Mouse (Mus musculus) heart, embryonic 14.5 days (tissue): ENCODE measurements at regions not wholly inside any gene's neighbourhood (a gene's known extent, or its start where the extent isn't known, plus 50 kb on each side); places are given as distances from the start of the nearest gene placed in this dataset.

Source experiments
- ATAC-seq: fragments of 200-750 bp; cut with Nextera tagmentation; 2 replicates; pipeline ENCODE4 v1.8.0; 2017; ENCODE audit warnings: low read depth, moderate TSS enrichment; ENCODE audit not compliant: insufficient number of reproducible peaks, insufficient read depth, low FRiP score
- H3K27ac ChIP-seq, 2 experiments: fragments of 200-500 bp in 1 of 2; fragments of 300-500 bp in 1 of 2; sonication (generic) in 1 of 2; replicated peaks in 1 of 2; 2 replicates each; pipeline ENCODE4 v1.5.1; 2012 to 2014; ENCODE audit warnings: low read depth in 2 of 2, low read length in 2 of 2, control low read depth in 1 of 2, mild to moderate bottlenecking in 1 of 2, mixed read lengths in 1 of 2; ENCODE audit not compliant: control insufficient read depth in 1 of 2, insufficient read depth in 1 of 2
- H3K27me3 ChIP-seq: fragments of 300-500 bp; sonication (generic); 2 replicates; pipeline ENCODE4 v1.6.1; 2014; ENCODE audit warnings: mild to moderate bottlenecking, low read length, control low read depth; ENCODE audit not compliant: control insufficient read depth, insufficient read depth
- H3K36me3 ChIP-seq: fragments of 300-500 bp; sonication (generic); 2 replicates; pipeline ENCODE4 v1.6.1; 2014; ENCODE audit warnings: mild to moderate bottlenecking, control low read depth, low read length, mixed read lengths; ENCODE audit not compliant: control insufficient read depth, insufficient read depth
- H3K4me1 ChIP-seq, 2 experiments: fragments of 200-500 bp in 1 of 2; fragments of 300-500 bp in 1 of 2; sonication (generic) in 1 of 2; 2 replicates each; pipeline ENCODE4 v1.6.1; 2012 to 2014; ENCODE audit warnings: low read length in 2 of 2, control low read depth in 1 of 2, mixed read lengths in 1 of 2; ENCODE audit not compliant: control insufficient read depth in 2 of 2, insufficient read depth in 2 of 2
- H3K4me2 ChIP-seq: fragments of 300-500 bp; sonication (generic); 2 replicates; pipeline ENCODE4 v1.6.1; 2014; ENCODE audit warnings: mild to moderate bottlenecking, low read length
- H3K4me3 ChIP-seq, 2 experiments: fragments of 200-500 bp in 1 of 2; fragments of 300-500 bp in 1 of 2; sonication (generic) in 1 of 2; 2 replicates each; pipeline ENCODE4 v1.5.1; 2012 to 2014; ENCODE audit warnings: low read length in 2 of 2, mild to moderate bottlenecking in 2 of 2, control low read depth in 1 of 2, low read depth in 1 of 2, moderate library complexity in 1 of 2; ENCODE audit not compliant: control insufficient read depth in 1 of 2, insufficient read depth in 1 of 2
- H3K9ac ChIP-seq: fragments of 300-500 bp; sonication (generic); 2 replicates; pipeline ENCODE4 v1.6.1; 2014; ENCODE audit warnings: mild to moderate bottlenecking, low read length
- H3K9me3 ChIP-seq: fragments of 300-500 bp; sonication (generic); 2 replicates; pipeline ENCODE4 v1.6.1; 2016; ENCODE audit warnings: low read length, control low read depth; ENCODE audit not compliant: control insufficient read depth
- WGBS: fragments of 180-500 bp; shearing (Covaris S2); extraction: QIAGEN DNeasy Blood & Tissue Kit; methylation state at CpG from one replicate; pipeline ENCODE4 v1.1.7; 2014; 5-methylcytosine and 5-hydroxymethylcytosine counted together

DNA sequence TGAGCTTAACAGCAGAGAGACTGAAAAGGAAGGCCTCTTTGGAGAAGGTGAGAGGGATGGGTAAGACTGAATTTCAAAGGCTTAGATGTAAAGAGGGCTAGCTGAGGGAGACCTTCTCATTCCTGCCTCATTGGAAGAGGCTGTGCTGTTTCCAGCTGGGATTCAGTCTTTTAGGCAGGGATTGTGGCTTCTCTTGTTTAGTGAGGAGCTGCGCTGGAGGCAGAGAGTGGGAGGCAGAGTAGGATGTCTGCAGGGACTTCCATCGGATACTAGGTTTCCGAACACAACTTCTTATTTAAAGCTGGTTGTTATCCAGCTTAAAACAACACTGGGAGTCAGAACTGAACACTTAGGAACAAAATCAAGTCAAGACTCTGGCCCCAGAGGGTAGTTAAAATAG lies 194.8 kb upstream of the Ppargc1a start:
- ATAC-seq = no peak
- Histone ChIP-seq H3K27ac (no peak overlapping the region), H3K4me1 (peaks cover 3 to 6% of the 10 kb centered on the region in 2 experiments; a peak in 2 of 4 replicates), H3K36me3 (no peaks in the 10 kb centered on the region), H3K27me3 (no peaks in the 10 kb centered on the region), H3K9ac (no peak overlapping the region), H3K4me2 (no peak overlapping the region), H3K9me3 (no peaks in the 10 kb centered on the region), H3K4me3 (no peak overlapping the region)
- 65% methylated on average over 3 of the region's 3 CpGs for WGBS

DNA sequence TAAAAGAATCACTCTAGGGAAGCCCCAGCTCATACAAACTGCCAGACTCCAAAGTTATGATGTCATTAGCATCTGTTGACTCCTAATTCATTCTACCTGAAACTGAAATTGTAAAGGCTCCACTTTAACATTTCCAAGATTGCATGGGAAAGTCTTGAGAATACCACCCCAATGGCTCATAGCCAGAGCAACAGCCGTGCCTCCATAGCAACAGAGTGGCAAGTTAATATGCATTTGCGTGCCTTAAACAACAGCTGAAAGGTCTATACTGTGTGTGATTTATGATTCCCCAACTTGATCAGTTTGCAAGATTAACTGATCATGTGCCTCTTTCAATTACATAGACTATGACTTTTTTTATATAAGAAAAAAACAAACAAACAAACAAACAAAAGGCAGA lies 190.8 kb upstream of the Ppargc1a start:
- H3K9me3 ChIP-seq = no peaks in the 10 kb centered on the region
- 80% methylated on average over 2 of the region's 2 CpGs for WGBS
- no peak overlapping the region for H3K4me2 ChIP-seq
- H3K4me3 ChIP-seq = no peak overlapping the region
- no peaks in the 10 kb centered on the region for H3K27me3 ChIP-seq
- H3K9ac ChIP-seq = no peak overlapping the region
- no peaks in the 10 kb centered on the region for H3K36me3 ChIP-seq
- ATAC-seq = no peak
- H3K4me1 ChIP-seq = peaks cover 0 to under 1% of the 10 kb centered on the region in 2 experiments; a peak in 2 of 4 replicates
- no peak overlapping the region for H3K27ac ChIP-seq

DNA sequence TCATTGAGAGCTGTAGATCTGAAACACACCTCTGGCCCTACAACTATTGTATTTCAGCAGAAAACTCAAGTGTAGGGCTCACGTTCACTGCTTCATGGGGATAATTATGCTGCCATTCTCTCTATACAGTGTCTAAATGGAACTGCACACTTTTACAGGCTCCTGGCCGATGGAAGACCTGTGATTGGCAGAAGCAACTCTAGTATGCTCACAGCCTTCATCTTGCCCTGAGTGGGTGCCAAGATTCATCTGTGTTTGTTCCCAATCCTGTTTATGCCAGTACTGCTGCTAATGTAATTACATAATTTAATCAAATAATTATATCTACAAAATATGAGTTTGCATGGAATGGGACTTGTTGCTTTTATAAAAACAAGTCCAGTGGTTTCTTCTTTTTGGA lies 190.3 kb upstream of the Ppargc1a start:
- Histone ChIP-seq H3K4me2 (no peak overlapping the region), H3K9ac (no peak overlapping the region), H3K27ac (no peak overlapping the region), H3K27me3 (no peaks in the 10 kb centered on the region), H3K9me3 (no peaks in the 10 kb centered on the region), H3K4me3 (no peak overlapping the region), H3K36me3 (no peaks in the 10 kb centered on the region), H3K4me1 (no peaks in the 10 kb centered on the region; a peak in 1 of 4 replicates)
- no peak for ATAC-seq
- 77% methylated on average over 2 of the region's 2 CpGs for WGBS

DNA sequence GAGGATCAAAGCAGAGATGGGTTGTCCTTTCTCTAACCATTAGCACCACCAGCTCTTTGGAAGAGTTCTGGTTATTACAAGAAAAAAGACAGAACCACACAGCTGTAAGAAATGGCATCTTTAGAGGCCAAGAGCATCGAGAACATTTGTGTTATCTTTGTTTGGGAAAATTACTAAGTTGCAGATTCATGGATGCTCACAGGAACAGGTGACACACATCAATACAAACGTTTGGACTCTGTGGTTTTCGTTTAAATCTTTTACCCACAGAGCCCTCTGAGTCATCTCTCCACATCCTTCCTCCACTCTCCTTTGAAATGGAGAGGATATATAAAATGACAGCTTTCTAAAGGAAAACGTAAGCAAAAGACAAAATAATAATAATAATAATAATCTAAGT lies 184.5 kb upstream of the Ppargc1a start:
- no peak for ATAC-seq
- H3K9ac ChIP-seq = no peak overlapping the region
- H3K4me1 ChIP-seq = no peaks in the 10 kb centered on the region; a peak in 1 of 4 replicates
- 66% methylated on average over 4 of the region's 4 CpGs for WGBS
- H3K27me3 ChIP-seq = no peaks in the 10 kb centered on the region
- H3K27ac ChIP-seq = no peak overlapping the region
- H3K36me3 ChIP-seq = no peaks in the 10 kb centered on the region
- H3K9me3 ChIP-seq = no peaks in the 10 kb centered on the region
- H3K4me2 ChIP-seq = no peak overlapping the region
- H3K4me3 ChIP-seq = no peak overlapping the region

DNA sequence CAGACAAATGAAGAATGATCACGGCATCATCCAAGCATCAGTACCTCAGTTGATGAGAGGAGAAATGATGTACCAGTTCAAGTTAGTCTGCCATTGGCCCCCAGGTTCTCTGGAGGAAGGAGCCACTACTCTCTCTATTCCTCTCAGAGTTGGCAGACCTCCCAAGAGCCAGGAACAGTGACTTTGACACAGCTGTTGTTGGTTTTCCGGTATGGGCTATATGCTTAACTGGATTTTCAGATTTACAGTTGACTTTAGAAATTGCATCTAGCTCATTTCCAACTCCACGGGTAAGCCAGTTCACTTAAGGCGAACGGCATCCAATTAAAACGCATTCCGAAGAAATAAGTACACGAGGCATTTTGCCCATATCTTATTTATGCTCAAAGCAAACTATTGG lies 182.9 kb upstream of the Ppargc1a start:
- no peak for ATAC-seq
- 92% methylated on average over 8 of the region's 8 CpGs for WGBS

DNA sequence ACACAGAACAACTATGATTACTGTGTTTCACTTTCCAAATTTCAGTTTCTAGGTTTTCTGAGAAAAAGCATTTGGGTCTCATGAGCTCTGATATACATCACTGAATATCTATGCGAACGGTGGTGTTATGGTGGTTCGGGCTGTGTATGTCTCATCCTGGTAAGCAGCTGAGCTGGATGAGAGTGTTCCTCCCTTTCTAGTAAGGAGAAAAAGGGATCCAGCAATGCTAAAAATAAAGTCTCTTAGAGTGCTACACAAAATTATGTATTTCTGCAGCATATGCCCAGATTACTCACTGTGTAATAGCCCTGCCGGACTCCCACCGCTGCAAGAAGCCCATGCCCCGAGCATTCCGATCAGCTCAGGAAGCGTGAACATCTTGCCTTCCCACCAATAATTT lies 173.4 kb upstream of the Ppargc1a start:
- Histone ChIP-seq H3K4me3 (no peak overlapping the region), H3K36me3 (no peaks in the 10 kb centered on the region), H3K4me2 (no peak overlapping the region), H3K4me1 (no peaks in the 10 kb centered on the region), H3K27me3 (no peaks in the 10 kb centered on the region), H3K27ac (no peak overlapping the region), H3K9ac (no peak overlapping the region), H3K9me3 (no peaks in the 10 kb centered on the region)
- 93% methylated on average over 8 of the region's 8 CpGs for WGBS
- ATAC-seq = no peak

More for the DNA sequence above, 182.9 kb upstream of the Ppargc1a start:
- Histone ChIP-seq H3K27me3 (no peaks in the 10 kb centered on the region), H3K27ac (no peak overlapping the region), H3K9ac (no peak overlapping the region), H3K4me1 (no peaks in the 10 kb centered on the region), H3K9me3 (no peaks in the 10 kb centered on the region), H3K4me2 (no peak overlapping the region), H3K36me3 (no peaks in the 10 kb centered on the region), H3K4me3 (no peak overlapping the region)

DNA sequence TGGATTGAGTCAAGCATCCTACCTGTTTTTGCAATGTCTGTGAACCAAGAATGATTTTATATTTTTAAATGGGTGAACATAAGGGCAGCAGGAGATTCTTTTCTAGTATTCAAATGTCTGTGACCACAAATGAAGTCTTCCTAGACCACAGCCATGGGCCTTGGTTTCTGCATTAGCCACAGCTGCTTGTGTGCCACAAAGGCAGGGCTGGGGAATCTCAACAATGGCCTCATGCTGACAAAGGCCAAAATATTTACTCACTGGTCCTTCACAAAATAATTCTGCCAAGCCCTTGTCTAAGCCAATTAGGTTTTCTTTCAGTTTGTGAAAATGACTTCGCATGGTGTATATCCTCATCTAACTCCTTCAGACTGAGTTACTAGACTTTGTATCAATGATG lies 162.7 kb upstream of the Ppargc1a start:
- H3K27me3 ChIP-seq = no peaks in the 10 kb centered on the region
- H3K9me3 ChIP-seq = no peaks in the 10 kb centered on the region
- H3K4me3 ChIP-seq = no peak overlapping the region
- no peak overlapping the region for H3K9ac ChIP-seq
- H3K36me3 ChIP-seq = no peaks in the 10 kb centered on the region
- ATAC-seq = no peak
- H3K27ac ChIP-seq = no peak overlapping the region
- H3K4me2 ChIP-seq = no peak overlapping the region
- no peaks in the 10 kb centered on the region for H3K4me1 ChIP-seq
- WGBS = 92% methylated on average over 1 of the region's 1 CpGs

DNA sequence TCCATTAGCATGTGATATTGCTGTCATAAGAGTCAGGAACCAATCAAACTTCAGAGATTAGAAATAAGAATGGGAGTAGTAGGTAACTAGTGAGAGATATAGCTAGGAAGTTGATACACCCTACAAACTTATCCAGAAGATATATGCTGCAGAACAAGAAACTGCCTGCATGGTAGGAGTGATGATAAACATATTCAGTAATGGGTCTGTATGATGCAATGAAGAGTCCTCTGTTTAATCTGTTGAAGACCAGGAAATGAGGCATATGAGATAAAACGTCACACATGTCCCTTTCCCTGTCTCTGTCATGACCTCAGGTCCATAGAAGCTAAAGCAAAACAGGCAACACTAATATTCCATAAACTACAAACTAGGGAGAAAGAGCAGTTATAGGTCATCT lies 162.2 kb upstream of the Ppargc1a start:
- ATAC-seq = no peak
- Histone ChIP-seq H3K4me2 (no peak overlapping the region), H3K9ac (no peak overlapping the region), H3K4me1 (no peaks in the 10 kb centered on the region), H3K4me3 (no peak overlapping the region), H3K27ac (no peak overlapping the region), H3K36me3 (no peaks in the 10 kb centered on the region), H3K9me3 (no peaks in the 10 kb centered on the region), H3K27me3 (no peaks in the 10 kb centered on the region)
- 69% methylated on average over 1 of the region's 1 CpGs for WGBS
